Mouse (Mus musculus): ENCODE data around the gene Stx12. TPM values are rescaled to one million over a fixed set of nuclear protein-coding genes. Genes with fewer than 3 reads are reported as not detected.
"Not testable (repeated sequence)": the region's sequence is repeated elsewhere in the genome, so short reads cannot be mapped to it uniquely, and the experiment has no call there.

Stx12 gene
- 19.2 TPM for polyA plus RNA-seq (2012; fragmentation: generic; extraction: Trizol)
- long read RNA-seq, experiment 1, transcript Stx12-201 (9 exons, 2,934 nt): major isoform, 52 of 55 reads
- long read RNA-seq, experiment 1, partial matches to known transcripts: 1 of 55 reads
- long read RNA-seq, experiment 1, other reads (novel, unspliced or antisense): 2 of 55 reads
- long read RNA-seq, experiment 2, transcript Stx12-201 (9 exons, 2,934 nt): major isoform, 342 of 354 reads
- long read RNA-seq, experiment 2, partial matches to known transcripts: 2 of 354 reads
- long read RNA-seq, experiment 2, other reads (novel, unspliced or antisense): 10 of 354 reads

DNA sequence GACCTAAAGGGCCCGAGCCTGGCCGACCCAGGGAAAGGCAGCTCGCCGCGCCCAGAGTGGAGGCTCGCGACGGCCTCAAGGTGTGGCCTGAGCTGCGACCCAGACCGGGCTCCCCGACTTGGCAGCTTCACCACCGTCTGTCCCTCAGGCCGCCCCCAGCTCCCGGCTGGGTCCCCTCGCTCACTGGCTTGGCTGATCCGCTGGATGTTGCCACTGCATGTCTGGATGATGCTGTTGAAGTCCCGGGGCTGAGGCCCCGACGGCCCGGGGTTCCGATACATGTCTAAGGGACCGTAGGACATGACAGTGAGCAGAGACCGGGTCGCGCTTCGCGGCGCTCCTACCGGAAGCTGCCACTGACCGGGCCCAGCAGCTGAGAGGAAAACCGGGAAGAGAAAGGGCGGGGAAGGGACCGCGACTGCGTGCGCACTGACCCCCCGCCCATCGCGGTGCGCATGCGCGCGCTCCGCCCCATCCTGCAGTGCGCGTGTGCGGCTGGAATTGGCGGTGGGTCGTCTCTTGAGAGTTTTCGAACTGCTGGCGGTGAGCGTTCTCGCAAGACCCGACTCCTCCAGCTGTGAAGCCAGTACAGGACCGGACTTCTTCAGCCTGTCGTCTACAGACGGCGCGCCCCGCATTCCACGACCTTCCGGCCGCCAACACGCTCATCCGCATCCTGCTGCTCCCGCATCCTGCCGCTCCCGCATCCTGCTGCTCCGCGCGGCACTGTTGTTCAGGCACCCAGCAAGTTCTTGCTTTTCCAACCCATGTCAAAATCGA lies at the start of gene Stx12:
Gene Stx12 (minus strand): TSS at position 446 of the 780 bp plus-strand sequence.
- Histone ChIP-seq H3K79me3 (ENCODE audit: low read depth) (peaks cover 43% of the 10 kb centered on the region), H3K27me3 (ENCODE audit: control insufficient read depth, insufficient read depth, insufficient read length) (no peaks in the 10 kb centered on the region), H3K36me3 (ENCODE audit: control insufficient read depth, insufficient read depth) (peaks cover 16% of the 10 kb centered on the region), H3K79me2 (ENCODE audit: control insufficient read depth, insufficient read depth) (peaks cover 50% of the 10 kb centered on the region), H3K4me3 (ENCODE audit: insufficient read depth, poor library complexity, severe bottlenecking) (peak within 1 kb of the TSS; percentile 97), H3ac (ENCODE audit: control insufficient read depth, insufficient read length, low read depth) (peak within 1 kb of the TSS; percentile 94)
- TF ChIP-seq USF1 (IDR thresholded peaks at IDR 0.05; ENCODE audit: low read depth): no peak
- no peak for TF ChIP-seq MYOG (IDR thresholded peaks at IDR 0.05; ENCODE audit: control insufficient read depth, extremely low read depth, insufficient read length)
- TF ChIP-seq MYOD1 (IDR thresholded peaks at IDR 0.05; ENCODE audit: control insufficient read depth, insufficient read length, low read depth): no peak
- TF ChIP-seq MAX (IDR thresholded peaks at IDR 0.05): no peak
- TF ChIP-seq CTCF (IDR thresholded peaks at IDR 0.05; ENCODE audit: control insufficient read depth, insufficient read depth, insufficient read length): no peak
- TF ChIP-seq FOSL1 (IDR thresholded peaks at IDR 0.05; ENCODE audit: insufficient read depth, low read length, poor library complexity, severe bottlenecking): no peak

DNA sequence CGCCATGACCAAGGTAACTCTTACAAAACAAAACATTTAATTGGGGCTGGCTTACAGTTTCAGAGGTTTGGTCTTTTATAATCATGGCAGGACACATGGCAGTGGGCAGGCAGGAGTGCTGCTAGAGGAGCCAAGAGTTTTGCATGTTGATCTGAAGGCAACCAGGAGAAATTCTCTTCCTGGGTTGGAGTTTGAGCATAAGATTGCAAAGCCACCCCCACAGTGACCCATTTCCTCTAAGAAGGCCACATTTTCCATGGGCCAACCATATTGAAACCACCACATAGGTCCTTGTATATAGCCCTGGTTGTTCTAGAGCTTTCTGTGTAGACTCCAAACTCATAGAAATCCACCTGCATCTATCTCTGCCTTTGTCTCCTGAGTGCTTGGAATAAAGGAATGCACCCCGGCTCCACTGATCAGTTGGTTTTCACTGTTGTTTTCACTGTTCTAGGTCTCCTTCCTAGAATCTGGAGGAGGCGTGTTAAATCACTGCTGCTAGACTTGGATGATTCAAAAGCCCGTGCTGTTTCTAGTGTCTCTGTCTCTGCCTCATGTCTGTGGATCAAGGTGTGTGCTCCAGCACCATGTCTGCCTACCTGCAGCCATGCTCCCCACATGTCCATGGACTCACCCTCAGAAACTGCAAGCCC lies 48.6 kb upstream of the Stx12 start:
- Histone ChIP-seq H3K36me3 (ENCODE audit: control insufficient read depth, insufficient read depth) (no peaks in the 10 kb centered on the region), H3ac (ENCODE audit: control insufficient read depth, insufficient read length, low read depth) (no peak overlapping the region), H3K79me3 (ENCODE audit: low read depth) (no peaks in the 10 kb centered on the region), H3K4me3 (ENCODE audit: insufficient read depth, poor library complexity, severe bottlenecking) (no peak overlapping the region), H3K79me2 (ENCODE audit: control insufficient read depth, insufficient read depth) (no peaks in the 10 kb centered on the region), H3K27me3 (ENCODE audit: control insufficient read depth, insufficient read depth, insufficient read length) (peaks cover 12% of the 10 kb centered on the region)
- TF ChIP-seq CEBPB (IDR thresholded peaks at IDR 0.05; ENCODE audit: low read depth): no peak
- TF ChIP-seq MYOG (IDR thresholded peaks at IDR 0.05; ENCODE audit: control insufficient read depth, extremely low read depth, insufficient read length): no peak
- TF ChIP-seq MAX (IDR thresholded peaks at IDR 0.05): no peak
- TF ChIP-seq FOSL1 (IDR thresholded peaks at IDR 0.05; ENCODE audit: insufficient read depth, low read length, poor library complexity, severe bottlenecking): no peak
- no peak for TF ChIP-seq MYOD1 (IDR thresholded peaks at IDR 0.05; ENCODE audit: control insufficient read depth, insufficient read length, low read depth)
- no peak for TF ChIP-seq USF1 (IDR thresholded peaks at IDR 0.05; ENCODE audit: low read depth)
- TF ChIP-seq CTCF (IDR thresholded peaks at IDR 0.05; ENCODE audit: control insufficient read depth, insufficient read depth, insufficient read length): no peak

DNA sequence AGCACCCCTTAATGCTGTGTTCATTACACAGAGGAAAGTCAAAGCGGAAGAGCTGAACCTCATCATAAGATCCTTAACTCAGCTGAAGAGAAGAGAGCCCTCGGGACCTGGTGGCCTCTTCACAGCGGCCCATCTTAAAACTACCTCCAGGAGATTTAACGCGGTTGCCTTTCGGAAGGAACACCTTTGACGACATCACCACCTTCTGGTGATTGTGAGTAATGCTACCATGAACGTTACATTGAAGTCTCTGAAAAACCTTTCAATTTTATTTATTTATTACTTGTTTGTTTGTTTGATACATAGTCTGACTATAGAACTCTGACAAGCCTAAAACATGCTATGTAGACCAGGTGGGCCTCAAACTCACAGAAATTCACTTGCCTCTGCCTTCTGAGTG lies 46.5 kb upstream of the Stx12 start:
- Histone ChIP-seq H3K36me3 (ENCODE audit: control insufficient read depth, insufficient read depth) (no peaks in the 10 kb centered on the region), H3K4me3 (ENCODE audit: insufficient read depth, poor library complexity, severe bottlenecking) (no peak overlapping the region), H3K79me2 (ENCODE audit: control insufficient read depth, insufficient read depth) (no peaks in the 10 kb centered on the region), H3ac (ENCODE audit: control insufficient read depth, insufficient read length, low read depth) (no peak overlapping the region), H3K79me3 (ENCODE audit: low read depth) (no peaks in the 10 kb centered on the region), H3K27me3 (ENCODE audit: control insufficient read depth, insufficient read depth, insufficient read length) (peaks cover 12% of the 10 kb centered on the region)
- TF ChIP-seq MYOG (IDR thresholded peaks at IDR 0.05; ENCODE audit: control insufficient read depth, extremely low read depth, insufficient read length) (no peak), CTCF (IDR thresholded peaks at IDR 0.05; ENCODE audit: control insufficient read depth, insufficient read depth, insufficient read length) (no peak), FOSL1 (IDR thresholded peaks at IDR 0.05; ENCODE audit: insufficient read depth, low read length, poor library complexity, severe bottlenecking) (no peak), USF1 (IDR thresholded peaks at IDR 0.05; ENCODE audit: low read depth) (no peak), CEBPB (IDR thresholded peaks at IDR 0.05; ENCODE audit: low read depth) (no peak), MYOD1 (IDR thresholded peaks at IDR 0.05; ENCODE audit: control insufficient read depth, insufficient read length, low read depth) (no peak), MAX (IDR thresholded peaks at IDR 0.05) (no peak)

DNA sequence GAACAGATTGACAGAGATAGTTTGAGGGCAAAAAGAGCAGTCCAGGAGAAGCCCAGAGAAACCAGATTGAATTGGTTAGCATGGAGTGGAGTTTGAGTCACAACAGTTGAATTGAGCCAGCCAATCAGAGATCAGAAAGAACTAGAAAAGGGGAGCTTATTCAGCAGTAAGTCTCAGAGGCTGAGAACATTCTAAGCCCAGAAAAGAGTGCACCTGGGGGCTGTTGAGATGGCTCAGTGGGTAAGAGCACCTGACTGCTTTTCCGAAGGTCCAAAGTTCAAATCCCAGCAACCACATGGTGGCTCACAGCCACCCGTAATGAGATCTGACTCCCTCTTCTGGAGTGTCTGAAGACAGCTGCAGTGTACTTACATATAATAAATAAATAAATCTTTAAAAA lies 42.2 kb upstream of the Stx12 start:
- not testable (repeated sequence) for H3ac ChIP-seq (ENCODE audit: control insufficient read depth, insufficient read length, low read depth); H3K36me3 ChIP-seq (ENCODE audit: control insufficient read depth, insufficient read depth); H3K79me2 ChIP-seq (ENCODE audit: control insufficient read depth, insufficient read depth); H3K79me3 ChIP-seq (ENCODE audit: low read depth); H3K4me3 ChIP-seq (ENCODE audit: insufficient read depth, poor library complexity, severe bottlenecking); H3K27me3 ChIP-seq (ENCODE audit: control insufficient read depth, insufficient read depth, insufficient read length)

DNA sequence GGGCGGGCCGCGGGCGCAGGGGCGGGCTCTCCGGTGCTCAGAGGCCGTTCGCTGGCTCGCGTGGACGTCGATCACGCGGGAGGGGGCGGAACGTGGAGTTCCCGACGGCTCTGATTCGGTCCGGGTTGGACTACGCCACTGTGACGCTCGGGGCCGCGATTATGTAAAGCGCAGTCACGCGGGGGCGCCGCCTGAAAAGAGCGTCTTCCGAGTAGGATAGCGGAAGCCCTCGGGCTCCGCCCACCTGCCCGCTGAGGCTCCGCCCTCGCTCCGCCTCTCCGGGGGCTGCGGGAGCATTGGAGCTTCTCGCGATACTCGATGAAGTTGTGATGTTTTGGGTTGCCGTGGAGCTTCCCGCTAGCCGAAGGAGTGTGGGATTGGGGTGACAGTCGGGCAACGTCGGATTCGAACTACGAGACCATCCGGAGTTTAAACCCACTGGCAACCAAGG lies 38.3 kb upstream of the Stx12 start, which contains the start of gene Fam76a:
Gene Fam76a (minus strand): TSS at position 1 of the 451 bp plus-strand sequence.
- Histone ChIP-seq H3K27me3 (ENCODE audit: control insufficient read depth, insufficient read depth, insufficient read length) (no peaks in the 10 kb centered on the region), H3K79me2 (ENCODE audit: control insufficient read depth, insufficient read depth) (peaks cover 17% of the 10 kb centered on the region), H3K79me3 (ENCODE audit: low read depth) (peaks cover 4% of the 10 kb centered on the region), H3K36me3 (ENCODE audit: control insufficient read depth, insufficient read depth) (peaks cover 10% of the 10 kb centered on the region), H3ac (ENCODE audit: control insufficient read depth, insufficient read length, low read depth) (peak within 1 kb of the TSS; percentile 84), H3K4me3 (ENCODE audit: insufficient read depth, poor library complexity, severe bottlenecking) (peak within 1 kb of the TSS; percentile 74)
- no peak for TF ChIP-seq CTCF (IDR thresholded peaks at IDR 0.05; ENCODE audit: control insufficient read depth, insufficient read depth, insufficient read length)
- TF ChIP-seq CEBPB (IDR thresholded peaks at IDR 0.05; ENCODE audit: low read depth): no peak
- TF ChIP-seq USF1 (IDR thresholded peaks at IDR 0.05; ENCODE audit: low read depth): peak; percentile 63

All from C2C12 (cell line).